Mouse (Mus musculus) hindbrain, embryonic 13.5 days (tissue): ENCODE data around the gene Tbxas1. TPM values are rescaled to one million over a fixed set of nuclear protein-coding genes. Genes with fewer than 3 reads are reported as not detected.

Experiments
- ATAC-seq: fragments of 200-750 bp; cut with Nextera tagmentation; 2 replicates; pipeline ENCODE4 v1.8.0; 2017; ENCODE audit warnings: moderate TSS enrichment; ENCODE audit not compliant: low FRiP score
- H3K27ac ChIP-seq: fragments of 300-500 bp; sonication (generic); 2 replicates; pipeline ENCODE4 v1.5.1; 2015; ENCODE audit warnings: inconsistent platforms, mild to moderate bottlenecking, moderate library complexity
- H3K27me3 ChIP-seq: fragments of 300-500 bp; sonication (generic); 2 replicates; pipeline ENCODE4 v1.6.1; 2015; ENCODE audit warnings: mild to moderate bottlenecking, inconsistent platforms
- H3K36me3 ChIP-seq: fragments of 300-500 bp; sonication (generic); 2 replicates; pipeline ENCODE4 v1.6.1; 2015; ENCODE audit warnings: mild to moderate bottlenecking, inconsistent platforms
- H3K4me1 ChIP-seq: fragments of 300-500 bp; sonication (generic); replicated peaks from 2 replicates; pipeline ENCODE4 v1.6.1; 2015; ENCODE audit warnings: inconsistent platforms
- H3K4me2 ChIP-seq: fragments of 300-500 bp; sonication (generic); 2 replicates; pipeline ENCODE4 v1.6.1; 2015; ENCODE audit warnings: inconsistent platforms, mild to moderate bottlenecking, moderate library complexity
- H3K4me3 ChIP-seq: fragments of 300-500 bp; sonication (generic); 2 replicates; pipeline ENCODE4 v1.5.1; 2015; ENCODE audit warnings: mild to moderate bottlenecking, inconsistent platforms
- H3K9ac ChIP-seq: fragments of 300-500 bp; sonication (generic); 2 replicates; pipeline ENCODE4 v1.6.1; 2015; ENCODE audit warnings: mild to moderate bottlenecking, inconsistent platforms
- H3K9me3 ChIP-seq: fragments of 300-500 bp; sonication (generic); 2 replicates; pipeline ENCODE4 v1.6.1; 2016; ENCODE audit warnings: inconsistent platforms
- whole genome bisulfite sequencing: fragments of 180-500 bp; shearing (Covaris S2); methylation state at CpG from one replicate; pipeline ENCODE4 v1.1.7; 2015; 5-methylcytosine and 5-hydroxymethylcytosine counted together
- polyA plus RNA-seq: library from polyadenylated mRNA; unstranded; fragments of >200 nt; fragmentation: Nextera tagmentation; extraction: Ambion mirVana; gene quantifications from 2 replicates; pipeline ENCODE4 v1.2.1, GENCODE M21; 2015

Tbxas1 gene
- polyA plus RNA-seq, 1 experiment from 2014 or later = 2.7 TPM

DNA sequence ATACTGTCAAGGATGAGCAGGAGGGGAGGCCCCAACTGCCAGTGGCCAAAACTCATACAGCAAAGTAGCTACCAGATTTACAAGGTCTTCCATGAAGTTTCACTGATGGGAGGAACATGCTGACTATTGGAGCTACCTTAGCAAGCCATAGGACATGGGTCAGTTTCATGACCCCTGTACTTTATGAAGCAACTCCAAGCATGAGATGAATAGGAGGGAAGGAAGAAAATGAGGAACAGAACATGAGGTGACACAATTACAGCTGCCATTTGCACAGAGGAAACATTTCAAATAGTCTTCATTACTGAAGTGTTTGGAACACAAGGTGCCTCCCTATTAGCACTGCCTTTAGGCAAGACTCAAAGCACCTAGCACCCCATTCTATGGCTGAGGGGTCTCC lies 9.4 kb upstream of the Tbxas1 start:
- Histone ChIP-seq H3K36me3 (0 out of 2 replicates have a peak, but pooled peaks cover 3% of the 10 kb centered on the region), H3K4me1 (peaks cover 59% of the 10 kb centered on the region)

DNA sequence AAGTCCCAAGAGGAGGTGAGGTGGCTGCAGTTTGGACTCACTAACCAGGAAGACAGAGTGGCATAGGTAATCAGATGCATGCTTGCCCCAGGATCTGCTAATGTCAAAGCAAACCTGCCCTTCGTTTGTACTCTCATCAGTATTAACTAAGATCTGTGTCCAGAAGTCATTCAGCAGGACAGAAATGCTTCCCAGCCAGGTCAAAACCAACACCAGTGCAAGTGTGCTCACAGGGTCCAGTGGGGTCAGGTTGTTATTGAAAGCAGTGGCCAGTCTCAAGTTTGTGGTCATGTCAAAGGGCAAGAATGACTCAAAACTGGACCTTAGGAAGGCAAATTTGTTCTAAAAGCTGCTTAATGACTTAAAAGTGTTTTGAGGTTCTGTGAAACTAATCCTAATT lies 8.8 kb upstream of the Tbxas1 start:
- Histone ChIP-seq H3K27ac (no peak overlapping the region; the same call in 1 of the 2 replicates), H3K36me3 (0 out of 2 replicates have a peak, but pooled peaks cover 3% of the 10 kb centered on the region), H3K4me2 (no peak overlapping the region), H3K9ac (no peak overlapping the region), H3K4me1 (peaks cover 63% of the 10 kb centered on the region), H3K27me3 (no peaks in the 10 kb centered on the region), H3K4me3 (no peak overlapping the region), H3K9me3 (no peaks in the 10 kb centered on the region)
- no peak for ATAC-seq
- WGBS = 80% methylated on average over 1 of the region's 1 CpGs

More for the DNA sequence above, 9.4 kb upstream of the Tbxas1 start:
- Histone ChIP-seq H3K27me3 (no peaks in the 10 kb centered on the region), H3K9ac (no peak overlapping the region), H3K9me3 (no peaks in the 10 kb centered on the region), H3K4me3 (no peak overlapping the region), H3K4me2 (no peak overlapping the region), H3K27ac (no peak overlapping the region)
- no peak for ATAC-seq

DNA sequence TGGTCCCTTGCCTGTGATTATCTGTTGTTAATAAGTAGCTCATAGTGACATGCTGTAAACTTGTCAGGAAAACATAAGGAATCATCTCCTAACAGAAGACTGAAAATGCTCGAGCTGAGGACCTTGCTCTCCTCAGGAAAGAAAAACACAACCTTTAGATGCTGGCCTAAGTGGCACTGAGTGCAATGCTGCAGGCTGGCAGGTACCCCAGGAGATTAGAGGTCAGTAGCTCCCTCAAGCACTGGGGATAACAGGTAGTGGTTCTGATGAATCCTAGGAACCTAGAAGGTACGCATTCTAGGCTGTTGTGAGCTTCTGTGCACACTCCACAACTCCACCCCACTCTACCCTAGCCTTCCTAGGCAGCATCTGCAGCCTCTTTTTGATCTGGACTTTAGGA lies 8.4 kb upstream of the Tbxas1 start:
- 77% methylated on average over 2 of the region's 2 CpGs for WGBS
- Histone ChIP-seq H3K4me1 (peaks cover 67% of the 10 kb centered on the region), H3K9me3 (no peaks in the 10 kb centered on the region), H3K27ac (no peak overlapping the region), H3K27me3 (no peaks in the 10 kb centered on the region), H3K9ac (no peak overlapping the region), H3K36me3 (0 out of 2 replicates have a peak, but pooled peaks cover 3% of the 10 kb centered on the region), H3K4me2 (no peak overlapping the region), H3K4me3 (no peak overlapping the region)
- no peak for ATAC-seq

DNA sequence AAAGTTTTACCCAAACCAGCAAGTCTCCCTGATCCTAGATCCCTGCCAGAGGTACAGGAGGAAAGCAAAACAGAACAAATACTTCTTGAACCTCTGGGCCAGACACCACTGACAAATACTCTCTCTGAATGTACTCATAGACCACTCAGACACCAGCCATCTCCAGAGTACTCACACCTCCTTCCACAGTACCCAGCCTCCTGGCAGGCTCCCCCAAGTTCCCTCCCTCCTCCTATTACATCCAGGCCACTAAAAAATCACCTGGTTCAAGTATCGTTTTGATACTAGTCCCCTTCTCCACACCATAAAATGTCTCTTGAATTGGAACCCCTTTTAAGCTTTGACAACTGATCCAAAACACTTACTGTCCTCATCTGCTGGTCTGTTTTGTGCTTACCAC lies 7.9 kb upstream of the Tbxas1 start:
- H3K9ac ChIP-seq = no peak overlapping the region
- ATAC-seq = no peak
- H3K27ac ChIP-seq = 0 out of 2 replicates have a peak overlapping the region, but pooled peaks have one; percentile 30
- WGBS = 47% methylated on average over 1 of the region's 1 CpGs
- no peak overlapping the region for H3K4me2 ChIP-seq
- H3K4me3 ChIP-seq = no peak overlapping the region
- H3K9me3 ChIP-seq = no peaks in the 10 kb centered on the region
- H3K4me1 ChIP-seq = peaks cover 72% of the 10 kb centered on the region
- no peaks in the 10 kb centered on the region for H3K27me3 ChIP-seq
- H3K36me3 ChIP-seq = 0 out of 2 replicates have a peak, but pooled peaks cover 3% of the 10 kb centered on the region

DNA sequence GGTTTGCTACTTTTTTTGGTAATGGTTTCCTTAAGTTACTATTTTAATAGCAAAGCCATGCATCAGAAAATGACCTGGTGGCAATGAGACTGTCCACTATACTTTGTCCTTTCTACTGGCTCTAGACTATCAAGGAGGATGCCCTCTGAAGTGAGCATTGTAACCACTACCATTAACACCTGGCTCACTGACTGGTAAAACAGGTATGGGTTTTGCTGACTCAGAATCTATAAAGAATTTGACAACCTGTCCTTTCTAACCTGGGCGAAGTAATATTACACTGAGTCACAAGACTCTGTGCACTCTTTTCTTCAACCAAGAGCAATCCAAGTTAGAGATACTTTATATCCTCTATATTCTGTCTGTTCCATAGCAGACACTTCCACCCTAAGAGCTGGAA lies 6.2 kb upstream of the Tbxas1 start:
- H3K27me3 ChIP-seq = no peaks in the 10 kb centered on the region
- H3K4me3 ChIP-seq = no peak overlapping the region
- no peak overlapping the region for H3K27ac ChIP-seq
- H3K9me3 ChIP-seq = no peaks in the 10 kb centered on the region
- ATAC-seq = no peak
- 0 out of 2 replicates have a peak, but pooled peaks cover 3% of the 10 kb centered on the region for H3K36me3 ChIP-seq
- WGBS = 96% methylated on average over 1 of the region's 1 CpGs
- no peak overlapping the region for H3K4me2 ChIP-seq
- no peak overlapping the region for H3K9ac ChIP-seq
- H3K4me1 ChIP-seq = peaks cover 86% of the 10 kb centered on the region

DNA sequence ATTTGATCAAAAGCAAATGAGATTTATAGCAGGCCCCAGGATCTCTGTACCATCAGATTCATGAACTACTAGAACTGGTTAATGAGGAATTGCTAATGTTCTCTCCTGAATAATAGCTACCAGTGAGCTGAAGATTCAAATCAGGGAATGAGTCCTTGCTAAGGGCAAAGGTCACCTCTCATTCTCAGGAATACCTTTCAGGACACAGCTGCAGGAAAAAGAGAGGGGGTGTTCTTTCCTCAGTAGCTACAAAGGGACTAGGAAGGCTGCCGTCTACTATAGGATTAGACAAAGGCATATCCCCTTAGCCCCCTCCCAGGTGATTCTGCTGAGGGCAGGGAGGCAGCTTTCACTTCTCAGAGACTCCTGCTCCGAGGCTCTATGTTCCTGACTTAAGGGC lies 5.1 kb upstream of the Tbxas1 start:
- H3K4me1 ChIP-seq = peaks cover 79% of the 10 kb centered on the region
- H3K36me3 ChIP-seq = 0 out of 2 replicates have a peak, but pooled peaks cover 3% of the 10 kb centered on the region
- 0 out of 2 replicates have a peak overlapping the region, but pooled peaks have one; percentile 20 for H3K27ac ChIP-seq
- no peaks in the 10 kb centered on the region for H3K27me3 ChIP-seq
- H3K4me2 ChIP-seq = no peak overlapping the region
- WGBS = 13% methylated on average over 2 of the region's 2 CpGs
- no peak for ATAC-seq
- H3K9me3 ChIP-seq = no peaks in the 10 kb centered on the region
- H3K4me3 ChIP-seq = no peak overlapping the region
- H3K9ac ChIP-seq = no peak overlapping the region

DNA sequence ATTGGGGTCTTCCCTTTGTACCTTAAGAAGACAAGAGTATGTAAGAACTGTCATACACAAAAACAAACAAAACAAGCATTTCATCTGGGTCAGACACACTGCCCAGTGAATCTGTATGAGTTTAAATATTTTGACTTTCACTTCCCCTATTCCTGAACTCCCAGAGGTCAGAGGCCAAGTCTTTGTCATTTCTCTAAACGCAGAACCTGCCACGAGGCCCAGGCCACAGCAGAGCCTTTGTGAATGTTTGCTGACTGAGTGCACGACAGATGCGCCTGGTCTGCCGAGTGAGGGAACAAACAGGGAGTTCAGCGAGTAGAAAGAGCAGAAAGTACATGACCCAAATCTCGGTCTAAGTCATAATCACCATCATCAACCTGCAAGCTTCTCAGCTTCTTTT lies 4.2 kb upstream of the Tbxas1 start:
- Histone ChIP-seq H3K4me1 (peaks cover 70% of the 10 kb centered on the region), H3K27me3 (no peaks in the 10 kb centered on the region), H3K4me2 (no peak overlapping the region), H3K9ac (peak overlapping the region; percentile 46; the same call in 1 of the 2 replicates), H3K27ac (peak overlapping the region; percentile 35; the same call in 1 of the 2 replicates), H3K9me3 (no peaks in the 10 kb centered on the region), H3K36me3 (0 out of 2 replicates have a peak, but pooled peaks cover 3% of the 10 kb centered on the region), H3K4me3 (no peak overlapping the region)
- 9% methylated on average over 7 of the region's 7 CpGs for WGBS
- ATAC-seq = no peak

DNA sequence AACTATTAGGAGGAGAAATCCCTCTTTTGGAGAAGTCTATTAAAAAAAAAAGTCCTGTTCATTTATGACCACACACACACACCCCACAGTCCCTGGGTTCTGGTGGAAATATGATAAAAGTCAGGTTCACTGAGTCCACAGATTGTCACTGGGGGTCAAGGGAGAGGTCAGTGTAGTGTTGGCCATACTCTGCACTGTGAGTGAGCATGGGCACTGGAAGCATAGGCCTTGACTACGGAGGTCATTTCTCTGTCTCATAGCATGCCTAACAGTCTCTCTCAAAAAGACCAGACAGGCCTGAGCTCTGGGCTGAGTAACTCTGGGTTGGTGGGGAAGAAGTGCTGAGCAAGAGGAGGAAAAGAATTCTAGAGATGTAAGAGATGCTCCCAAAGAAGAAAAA lies 1.9 kb upstream of the Tbxas1 start:
- peaks cover 56% of the 10 kb centered on the region for H3K4me1 ChIP-seq
- H3K27me3 ChIP-seq = 0 out of 2 replicates have a peak, but pooled peaks cover 5% of the 10 kb centered on the region
- peak overlapping the region; percentile 100 for H3K9ac ChIP-seq
- H3K4me3 ChIP-seq = peak overlapping the region; percentile 99
- no peaks in the 10 kb centered on the region for H3K9me3 ChIP-seq
- no peak for ATAC-seq
- peak overlapping the region; percentile 73 for H3K4me2 ChIP-seq
- 59% methylated on average over 1 of the region's 1 CpGs for WGBS
- H3K27ac ChIP-seq = no peak overlapping the region
- 0 out of 2 replicates have a peak, but pooled peaks cover 3% of the 10 kb centered on the region for H3K36me3 ChIP-seq

DNA sequence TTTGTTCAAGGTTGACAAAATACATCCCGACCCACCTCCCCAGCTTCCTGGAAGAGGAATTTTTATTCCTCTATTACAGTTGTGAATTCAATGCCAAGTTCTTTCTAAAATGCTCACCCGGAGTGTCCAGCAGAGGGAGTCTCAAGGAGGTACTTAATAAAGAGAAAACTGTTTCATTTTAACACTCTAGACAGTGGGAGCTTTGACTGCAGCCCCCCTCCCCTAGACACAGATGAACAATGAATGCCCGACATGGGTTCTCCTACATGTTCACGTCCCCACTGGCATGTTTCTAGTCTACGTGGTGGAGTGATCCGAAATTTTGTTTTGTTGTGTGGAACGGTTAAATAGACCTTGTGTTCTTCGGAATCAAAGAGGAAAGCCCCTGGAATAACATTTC lies 1.2 kb upstream of the Tbxas1 start:
- 6% methylated on average over 8 of the region's 8 CpGs for WGBS
- no peak for ATAC-seq
- H3K4me1 ChIP-seq = peaks cover 52% of the 10 kb centered on the region
- peak overlapping the region; percentile 99 for H3K4me3 ChIP-seq
- H3K36me3 ChIP-seq = 0 out of 2 replicates have a peak, but pooled peaks cover 3% of the 10 kb centered on the region
- H3K27me3 ChIP-seq = 0 out of 2 replicates have a peak, but pooled peaks cover 5% of the 10 kb centered on the region
- peak overlapping the region; percentile 98 for H3K27ac ChIP-seq
- H3K4me2 ChIP-seq = peak overlapping the region; percentile 73
- no peaks in the 10 kb centered on the region for H3K9me3 ChIP-seq
- peak overlapping the region; percentile 100 for H3K9ac ChIP-seq

DNA sequence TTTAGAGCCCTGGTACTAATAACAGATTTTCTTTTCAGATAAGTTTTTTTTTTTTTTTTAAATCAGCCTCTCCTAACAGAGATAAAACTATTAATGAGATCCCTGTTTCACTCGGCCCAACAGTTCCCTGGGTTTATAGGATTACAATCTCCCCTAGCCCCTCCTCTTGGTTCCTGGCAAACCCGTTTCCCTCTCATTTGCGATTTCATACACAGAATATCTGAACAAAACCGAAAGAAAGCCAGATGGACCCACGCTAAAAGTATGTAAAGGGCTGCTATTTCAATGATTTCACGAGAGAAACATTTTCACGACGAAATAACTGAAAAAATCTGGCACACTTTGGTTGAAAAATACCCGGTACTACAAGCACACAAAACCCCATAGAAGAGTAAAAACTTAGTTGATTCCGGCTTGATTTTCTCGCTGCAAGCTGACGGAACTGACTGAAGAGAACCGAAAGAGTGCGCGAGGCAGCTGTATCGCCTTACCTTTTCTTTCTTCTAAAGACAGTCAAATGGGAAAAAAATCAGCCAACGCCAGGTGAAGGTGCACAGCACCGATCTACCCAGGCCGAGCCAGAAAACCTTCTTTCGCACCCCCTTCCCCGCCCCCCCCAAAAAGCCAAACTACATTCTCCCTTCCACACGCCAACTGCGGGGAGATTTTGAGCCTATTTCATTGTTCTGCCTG lies 493 bp upstream of the Tbxas1 start:
- no peaks in the 10 kb centered on the region for H3K9me3 ChIP-seq
- 0 out of 2 replicates have a peak, but pooled peaks cover 3% of the 10 kb centered on the region for H3K36me3 ChIP-seq
- ATAC-seq = 0 out of 2 replicates have a peak, but pooled peaks have one; percentile 2
- WGBS = under 1% methylated on average over 23 of the region's 23 CpGs
- peak overlapping the region; percentile 98 for H3K27ac ChIP-seq
- H3K27me3 ChIP-seq = 0 out of 2 replicates have a peak, but pooled peaks cover 7% of the 10 kb centered on the region
- peak overlapping the region; percentile 100 for H3K9ac ChIP-seq
- peak overlapping the region; percentile 73 for H3K4me2 ChIP-seq
- peaks cover 46% of the 10 kb centered on the region for H3K4me1 ChIP-seq
- peak overlapping the region; percentile 99 for H3K4me3 ChIP-seq

DNA sequence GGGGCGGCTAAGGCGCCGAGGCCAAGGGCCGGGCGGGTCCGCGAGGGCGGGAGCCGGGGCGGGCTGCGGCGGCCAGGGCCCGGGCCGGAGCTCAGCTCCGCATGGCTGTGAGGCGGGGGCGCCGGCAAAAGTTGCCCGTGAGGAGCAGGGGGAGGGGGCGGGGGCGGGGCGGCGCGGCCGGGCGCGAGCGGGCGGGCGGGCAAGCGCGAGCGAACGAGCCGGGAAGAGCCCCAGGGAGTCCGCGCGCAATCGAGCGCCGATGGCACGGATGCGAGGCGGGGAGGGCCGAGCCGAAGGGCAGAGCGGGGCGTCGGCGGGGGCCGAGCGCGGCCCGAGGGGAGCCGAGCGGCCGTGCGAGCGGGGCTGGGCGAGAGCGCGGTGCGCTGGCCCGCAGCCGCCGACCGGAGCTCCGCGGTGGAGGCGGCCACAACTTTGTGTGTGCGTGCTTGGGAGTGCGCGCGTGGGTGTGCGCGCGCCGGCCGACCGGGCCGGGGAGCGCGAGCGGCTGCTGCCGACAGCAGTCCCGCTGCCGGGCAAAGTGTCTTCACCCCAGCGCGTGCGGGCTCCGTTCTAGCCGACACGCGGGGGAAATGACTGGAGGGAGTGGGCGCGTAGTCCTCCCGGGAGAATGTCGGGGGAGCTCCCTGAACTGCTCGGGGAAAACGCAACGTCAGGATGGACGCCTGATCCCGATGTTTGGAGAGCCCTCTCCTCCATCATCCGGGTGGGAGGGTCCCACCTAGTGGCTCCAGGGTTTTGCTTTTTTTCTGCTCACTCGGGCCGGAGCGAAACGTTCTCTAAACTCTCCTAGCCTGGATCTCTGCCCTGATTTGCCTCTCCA lies 1.1 kb downstream of the Tbxas1 start, which contains the start of gene Hipk2:
Hipk2 (minus strand) TSS at position 95 of the 841 bp plus-strand sequence.
- peak within 1 kb of the TSS; percentile 100 for H3K9ac ChIP-seq
- no peaks in the 10 kb centered on the region for H3K36me3 ChIP-seq
- under 1% methylated on average over 66 of the region's 108 CpGs for WGBS
- peak within 1 kb of the TSS; percentile 73 for H3K4me2 ChIP-seq
- 0 out of 2 replicates have a peak, but pooled peaks cover 7% of the 10 kb centered on the region for H3K27me3 ChIP-seq
- peak within 1 kb of the TSS; percentile 98 for H3K27ac ChIP-seq
- peaks cover 34% of the 10 kb centered on the region for H3K4me1 ChIP-seq
- ATAC-seq = peak; percentile 84
- no peaks in the 10 kb centered on the region for H3K9me3 ChIP-seq
- H3K4me3 ChIP-seq = peak within 1 kb of the TSS; percentile 99

DNA sequence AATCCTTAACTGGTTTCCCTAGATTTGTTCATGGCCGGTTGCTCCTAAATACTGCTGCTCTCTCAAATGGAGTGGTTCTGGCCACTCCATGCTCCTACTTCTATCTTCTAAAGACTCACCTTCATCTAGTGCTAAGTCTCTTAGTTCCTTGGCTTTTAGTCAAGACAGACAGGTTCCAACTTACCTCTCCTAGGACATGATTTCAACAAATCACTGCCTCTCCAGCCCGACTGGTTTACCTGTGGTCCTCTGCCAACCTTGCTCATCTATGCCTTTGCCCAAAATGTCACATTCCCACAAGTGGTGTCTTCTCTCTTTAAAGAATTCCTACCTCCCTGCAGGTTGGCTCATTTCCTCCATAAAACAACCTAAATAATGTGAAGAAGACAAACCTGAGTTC lies 2.5 kb downstream of the Tbxas1 start:
- no peaks in the 10 kb centered on the region for H3K9me3 ChIP-seq
- no peak for ATAC-seq
- no peak overlapping the region for H3K9ac ChIP-seq
- peaks cover 22% of the 10 kb centered on the region for H3K4me1 ChIP-seq
- no peak overlapping the region for H3K4me2 ChIP-seq
- 0 out of 2 replicates have a peak, but pooled peaks cover 9% of the 10 kb centered on the region for H3K27me3 ChIP-seq
- H3K27ac ChIP-seq = no peak overlapping the region
- WGBS = 91% methylated on average over 2 of the region's 2 CpGs
- H3K36me3 ChIP-seq = no peaks in the 10 kb centered on the region
- no peak overlapping the region for H3K4me3 ChIP-seq
